Mouse (Mus musculus) gastrocnemius, postnatal 10 days (tissue): ENCODE measurements around the gene Calm1. TPM values are rescaled to one million over a fixed set of nuclear protein-coding genes. Genes with fewer than 3 reads are reported as not detected.
A peak's percentile ranks its signal among the peaks of the same experiment; 100 is the strongest.
"Not testable (repeated sequence)": the region's sequence is repeated elsewhere in the genome, so short reads cannot be mapped to it uniquely, and the experiment has no call there.

ENCODE experiments used
- DNase-seq: peaks from one replicate; pipeline ENCODE4 v3.0.0; 2021; ENCODE audit warnings: mixed read lengths
- long read RNA-seq, 2 experiments: library from polyadenylated mRNA; stranded (forward); transcript quantifications; one replicate each; pipeline ENCODE4 v2.0.0; 2021
- total RNA-seq, 2 experiments: library from RNA; stranded (reverse); gene quantifications; 2 replicates each; pipeline ENCODE4 v1.2.3; 2021

Gene Calm1
- 100 to 1,000 TPM; 360 to 362 TPM for total RNA-seq
- long read RNA-seq, experiment 1, full-length matches to known transcripts: 848 of 908 reads
- long read RNA-seq, experiment 1, partial matches to known transcripts: 7 of 908 reads
- long read RNA-seq, experiment 1, other reads (novel, unspliced or antisense): 53 of 908 reads
- long read RNA-seq, experiment 2, full-length matches to known transcripts: 879 of 929 reads
- long read RNA-seq, experiment 2, partial matches to known transcripts: 9 of 929 reads
- long read RNA-seq, experiment 2, other reads (novel, unspliced or antisense): 41 of 929 reads

DNA sequence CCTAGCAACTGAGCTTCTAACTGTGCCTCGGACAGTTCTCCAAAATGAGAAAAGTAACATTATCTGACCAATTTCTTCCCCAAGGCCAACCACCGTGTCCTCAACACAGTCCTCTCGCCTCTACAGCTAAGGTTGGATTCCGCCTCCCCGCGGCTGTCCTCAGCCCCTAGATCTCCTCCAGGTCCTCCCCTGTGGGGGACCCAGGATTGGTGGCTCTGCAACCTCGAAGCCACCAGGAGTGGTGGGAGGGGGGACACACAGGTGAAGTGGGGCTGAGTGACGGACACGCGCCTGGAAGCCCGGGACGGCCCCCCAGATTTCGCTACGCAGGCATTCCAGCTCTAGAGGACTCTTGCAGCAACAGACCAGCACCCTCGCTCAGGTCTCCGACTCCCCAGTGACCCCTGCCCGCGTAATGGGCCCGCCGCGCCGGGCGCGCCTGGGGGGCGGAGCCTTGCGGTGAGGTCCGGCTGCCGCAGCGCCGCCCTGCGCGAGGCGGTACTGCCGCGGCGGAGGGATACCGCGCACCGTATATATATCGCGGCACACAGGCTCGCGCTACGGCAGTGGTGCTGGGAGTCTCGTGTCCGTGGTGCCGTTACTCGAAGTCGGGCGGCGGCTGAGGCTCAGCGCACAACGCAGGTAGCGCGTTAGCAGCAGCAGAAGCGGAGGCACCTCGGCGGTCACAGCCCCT is at the start of gene Calm1:
Gene Calm1, plus strand, starts transcription at position 469 of the 694 bp plus-strand sequence.
- peak; percentile 96 for DNase-seq

DNA sequence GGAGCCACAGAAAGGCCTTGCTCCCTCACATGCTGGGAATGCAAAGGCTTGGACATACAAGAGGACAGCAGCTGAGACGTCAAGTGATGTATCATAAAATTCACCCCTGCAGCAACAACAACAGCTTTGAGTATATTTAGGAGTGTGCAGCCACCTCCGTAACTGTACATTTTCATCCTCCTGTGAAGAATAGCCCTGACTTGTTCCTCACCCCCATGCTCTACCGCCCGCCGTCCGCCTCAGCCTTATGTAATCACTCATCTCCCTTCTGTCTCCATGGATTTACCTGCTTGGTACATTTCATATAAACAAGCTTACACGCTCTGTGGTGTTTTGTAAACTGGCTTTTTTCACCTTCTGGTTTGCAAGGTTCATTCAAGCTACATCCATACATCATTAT is 46.8 kb upstream of the Calm1 start:
- DNase-seq: no peak

DNA sequence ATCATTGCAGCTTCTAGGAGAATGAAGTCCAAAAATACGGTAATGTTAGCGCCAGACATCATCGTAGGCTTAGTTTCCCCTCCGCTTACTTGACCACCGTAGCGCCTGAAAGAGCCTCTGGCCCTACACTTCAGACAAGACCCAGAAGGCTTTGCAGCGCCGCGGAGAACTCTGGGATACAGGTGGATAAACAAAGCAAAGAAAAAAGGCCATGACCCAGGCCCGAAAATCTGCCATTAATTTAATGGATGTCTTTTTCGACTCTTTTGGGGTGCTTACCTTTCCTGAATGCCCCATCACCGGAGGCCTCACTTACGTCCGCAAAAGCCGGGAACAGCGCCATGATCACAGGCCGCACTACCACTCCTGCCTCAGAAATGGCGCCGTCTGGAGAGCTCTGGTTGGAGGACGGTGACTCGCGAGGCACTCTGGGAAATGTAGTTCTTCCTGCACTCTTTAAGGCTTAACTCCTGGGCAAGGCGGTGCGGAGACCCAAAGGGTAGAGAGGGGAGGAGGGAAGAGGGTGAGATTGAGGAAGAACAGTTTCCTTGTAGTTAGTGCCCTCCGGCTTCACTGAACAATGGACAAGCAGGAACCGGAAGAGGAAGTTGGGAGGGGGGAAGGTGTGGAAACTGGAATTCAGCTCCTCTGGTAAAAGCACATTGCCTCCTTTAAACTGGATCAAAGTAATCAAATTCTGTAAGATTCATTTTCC is 39.8 kb upstream of the Calm1 start, which contains the start of gene Nrde2:
Gene Nrde2, minus strand, starts transcription at position 393 of the 715 bp plus-strand sequence.
- peak; percentile 80 for DNase-seq

DNA sequence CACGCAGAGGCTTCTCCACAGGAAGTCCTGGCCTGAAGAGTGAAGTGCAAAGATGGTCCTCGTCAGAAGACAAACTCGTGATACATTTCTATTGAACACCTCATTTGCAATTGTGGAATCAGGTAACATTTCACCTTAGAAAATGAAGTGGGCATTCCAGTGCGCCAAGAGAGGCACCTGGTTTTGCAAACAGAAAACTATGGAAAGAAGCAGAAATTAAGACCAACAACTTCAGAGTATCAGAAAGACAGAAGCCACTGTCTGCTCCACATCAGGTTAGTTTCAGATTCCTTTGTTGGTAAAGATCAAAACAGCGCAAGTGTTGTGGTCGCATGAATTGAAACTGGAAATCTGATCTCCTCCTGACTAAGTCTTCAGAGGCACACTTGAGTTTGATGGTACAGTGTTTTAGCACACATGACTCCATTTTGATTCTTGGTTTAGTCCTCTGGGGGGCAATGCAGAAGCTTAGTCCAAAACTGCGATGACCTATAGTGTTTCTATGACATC is 34.2 kb upstream of the Calm1 start:
- DNase-seq: no peak

DNA sequence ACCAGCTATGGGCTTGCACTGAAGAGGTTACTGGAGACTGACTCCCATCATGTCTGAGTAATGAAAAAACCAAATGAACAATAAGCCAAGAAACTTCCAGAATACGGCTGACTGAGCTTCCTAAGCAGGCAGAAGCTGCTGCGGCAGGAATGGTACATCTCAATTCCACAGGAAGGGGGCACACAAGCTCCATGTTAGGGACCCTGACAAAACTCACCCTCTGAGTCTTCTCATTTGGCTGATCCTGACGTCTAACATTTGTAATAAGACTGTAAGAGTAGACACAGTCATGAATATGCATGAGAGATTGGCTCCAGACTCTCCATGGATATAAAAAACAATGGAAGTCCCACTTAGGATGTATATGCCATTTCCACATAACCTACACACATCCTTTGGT is 33.1 kb upstream of the Calm1 start:
- DNase-seq: no peak

DNA sequence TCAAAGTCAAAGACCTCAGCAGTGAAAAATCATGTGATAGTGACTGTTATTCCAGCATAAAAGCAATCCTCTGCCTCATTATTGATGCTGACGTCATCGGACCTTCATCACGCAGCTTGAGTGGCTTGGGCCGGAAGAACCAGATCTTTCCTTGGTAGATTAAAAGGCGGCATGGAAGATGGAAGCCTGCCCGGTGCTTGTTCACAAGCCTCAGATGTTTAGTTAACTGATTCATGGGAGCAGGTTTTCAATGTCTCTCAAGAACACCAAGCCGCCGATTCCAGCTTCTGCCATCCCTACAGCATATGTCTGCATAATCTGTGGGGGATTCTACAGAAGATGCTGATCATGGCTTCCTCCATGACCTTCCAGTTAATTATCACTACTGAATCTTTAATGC is 32.3 kb upstream of the Calm1 start:
- no peak for DNase-seq

DNA sequence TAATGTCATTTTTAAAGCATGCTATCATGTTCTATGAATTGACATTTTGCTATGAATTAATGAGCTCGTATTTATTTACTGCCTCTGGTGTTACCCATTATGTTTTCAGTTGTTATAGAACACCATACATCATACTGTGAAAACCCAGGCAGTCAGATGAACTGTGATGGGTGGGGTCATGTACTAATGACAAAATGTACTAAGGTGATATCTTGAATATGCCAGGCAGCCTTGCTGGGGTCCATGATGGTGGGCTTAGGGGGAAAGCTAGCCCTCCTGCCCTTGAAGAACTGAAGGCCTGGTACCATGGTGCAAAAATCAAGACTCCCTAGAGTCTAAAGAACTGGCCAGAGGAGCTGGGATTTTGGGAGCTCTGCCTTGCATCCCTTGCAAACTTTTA is 31.7 kb upstream of the Calm1 start:
- no peak for DNase-seq

DNA sequence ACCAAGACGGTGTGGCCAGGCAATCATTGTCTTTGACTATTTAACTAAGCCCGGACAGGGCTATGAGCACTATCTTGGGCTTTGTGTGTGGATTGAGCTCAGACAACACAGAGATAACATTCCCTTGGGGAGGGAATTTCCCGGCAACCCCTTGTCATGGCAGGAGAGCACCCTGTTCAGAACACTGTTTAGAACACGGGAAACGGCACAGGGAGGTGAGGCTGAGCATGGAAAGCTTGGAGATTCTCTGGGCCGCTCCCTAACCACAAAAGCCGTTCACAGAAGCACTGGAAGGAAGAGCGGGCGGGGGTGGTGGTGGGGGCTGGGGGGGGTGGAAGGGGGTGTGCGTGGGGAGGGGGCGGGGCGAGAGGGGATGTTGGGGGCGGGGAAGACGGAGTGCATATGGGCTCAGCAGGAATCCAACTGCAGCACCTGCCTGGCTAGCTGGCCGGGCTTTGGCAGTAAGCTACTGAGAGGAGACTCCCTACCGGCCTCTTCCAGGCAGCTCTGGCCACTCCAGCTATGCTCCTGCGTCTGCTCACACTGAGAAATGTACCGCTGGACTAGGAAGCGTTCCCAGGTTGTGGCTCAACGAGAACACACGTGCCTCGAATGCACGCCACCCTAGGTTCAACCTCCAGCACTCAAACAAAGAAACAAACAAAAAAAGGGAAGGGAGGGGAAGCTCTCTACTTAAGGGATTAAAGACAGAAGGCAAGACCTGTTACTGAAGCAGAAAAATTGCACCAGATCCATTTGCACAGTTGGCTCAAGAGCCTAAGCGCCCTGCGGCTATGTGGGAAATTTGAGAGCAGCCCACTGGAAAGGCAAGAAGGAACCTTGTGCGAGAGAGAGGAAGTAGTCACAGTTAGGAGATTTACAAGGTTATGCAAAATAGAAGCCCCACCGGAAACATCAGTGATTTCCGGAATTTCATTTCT is 31.0 kb upstream of the Calm1 start:
- DNase-seq: peak; percentile 19

DNA sequence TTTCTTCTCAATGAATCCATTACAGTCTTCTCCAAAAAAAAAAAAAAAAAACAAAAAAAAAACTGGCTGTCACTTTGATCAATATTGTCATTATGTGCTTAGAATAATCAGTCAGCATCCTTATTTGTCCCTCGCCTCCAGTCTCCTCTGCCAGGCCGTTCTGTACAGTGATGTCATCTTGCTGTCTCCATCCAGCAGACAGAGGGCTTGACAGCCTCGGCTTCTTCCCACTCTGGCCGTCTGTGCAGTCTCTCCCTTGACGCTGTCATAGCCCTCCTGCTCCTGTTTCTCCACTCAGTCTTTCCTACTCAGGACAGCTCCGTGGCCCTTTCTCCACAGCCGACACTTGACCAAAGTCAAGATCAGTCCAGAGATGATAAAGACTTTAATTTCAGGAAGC is 26.8 kb upstream of the Calm1 start:
- no peak for DNase-seq

DNA sequence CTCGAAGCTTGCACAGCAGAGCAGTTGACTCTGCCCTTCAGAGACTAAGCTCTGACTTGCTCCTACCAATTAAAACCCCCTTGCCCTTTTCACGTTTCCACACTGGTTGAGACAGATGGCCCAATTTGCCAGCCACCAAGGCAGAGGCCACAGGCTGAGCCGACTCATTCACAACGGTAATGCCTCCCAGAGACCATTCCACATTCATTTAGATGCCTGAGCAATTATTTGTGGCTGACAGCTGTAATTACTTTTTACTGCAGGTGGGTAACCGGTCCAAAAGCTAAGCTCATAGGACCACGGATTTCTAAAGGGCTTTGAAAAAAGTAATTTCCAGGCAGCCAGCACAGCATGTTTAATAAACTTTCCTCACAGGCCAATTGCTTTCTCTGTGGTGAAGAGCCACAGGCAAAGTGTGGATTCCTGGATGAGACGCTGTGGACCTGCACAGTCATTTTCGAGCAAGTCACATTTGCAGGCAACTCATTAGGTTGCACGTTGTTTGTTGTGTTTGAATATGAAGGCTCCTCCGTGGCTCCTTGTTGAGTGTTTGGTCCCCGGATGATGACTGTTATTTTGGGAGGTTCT is 22.7 kb upstream of the Calm1 start:
- DNase-seq: no peak

DNA sequence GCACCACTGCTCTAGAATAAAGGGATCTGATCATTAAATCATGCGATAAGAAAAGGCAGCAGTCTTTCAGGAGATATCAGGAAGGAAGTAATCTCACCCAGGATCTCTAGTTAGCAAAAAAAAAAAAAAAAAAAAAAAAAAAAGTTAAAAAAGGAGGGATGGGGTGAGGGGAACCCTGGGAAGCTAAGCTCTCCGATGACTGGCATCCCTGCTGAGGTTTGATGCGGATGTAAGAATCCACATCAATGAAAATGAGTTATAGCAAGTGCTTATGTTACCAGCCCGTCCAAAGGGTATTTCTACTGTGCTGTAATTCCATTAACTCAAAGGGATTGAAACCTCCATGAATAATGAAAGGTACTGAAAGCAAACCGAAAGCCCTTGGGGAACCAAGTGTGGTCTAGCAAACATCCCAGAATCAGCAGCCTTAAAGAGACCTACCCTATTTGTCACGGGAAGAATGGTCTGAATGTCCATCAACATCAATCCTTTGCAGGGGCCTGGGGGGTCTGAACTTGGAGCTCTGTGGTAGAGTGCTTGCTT is 20.3 kb upstream of the Calm1 start:
- no peak for DNase-seq

DNA sequence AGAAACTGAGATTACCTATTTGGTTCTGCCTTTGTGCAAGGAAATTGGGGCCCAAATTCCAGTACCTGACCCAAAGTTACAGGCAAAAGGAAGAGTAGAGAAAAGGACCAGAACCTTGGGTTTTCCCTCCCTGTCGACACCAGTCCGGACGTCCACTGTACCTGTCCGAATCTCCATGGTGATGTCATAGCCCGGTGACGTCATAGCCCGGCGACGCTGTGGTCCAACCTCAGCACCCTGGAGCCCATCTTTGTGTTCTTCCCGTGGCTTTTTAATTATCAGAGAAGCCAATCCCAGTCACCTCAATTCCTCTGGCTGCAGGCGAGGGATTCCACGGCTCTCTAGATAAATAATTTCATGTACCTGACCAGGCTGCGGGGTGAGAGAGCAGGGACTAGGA is 18.4 kb upstream of the Calm1 start:
- DNase-seq: no peak

DNA sequence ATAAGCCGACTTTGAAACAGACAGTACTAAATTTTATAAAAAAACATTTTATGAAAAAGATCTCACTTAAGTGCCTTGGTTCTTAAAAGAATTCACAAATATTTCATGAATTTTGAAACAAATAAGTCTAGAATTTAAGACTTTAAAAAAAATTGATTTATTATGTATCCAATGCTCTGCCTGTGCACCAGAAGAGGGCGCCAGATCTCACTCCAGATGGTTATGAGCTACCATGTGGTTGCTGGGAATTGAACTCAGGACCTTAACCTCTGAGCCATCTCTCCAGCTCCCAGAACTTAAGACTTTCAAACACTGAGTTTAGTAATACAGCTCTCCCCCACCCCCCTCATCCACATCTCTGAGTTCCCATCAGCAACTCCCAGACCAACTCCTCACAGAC is 16.6 kb upstream of the Calm1 start:
- DNase-seq: no peak

DNA sequence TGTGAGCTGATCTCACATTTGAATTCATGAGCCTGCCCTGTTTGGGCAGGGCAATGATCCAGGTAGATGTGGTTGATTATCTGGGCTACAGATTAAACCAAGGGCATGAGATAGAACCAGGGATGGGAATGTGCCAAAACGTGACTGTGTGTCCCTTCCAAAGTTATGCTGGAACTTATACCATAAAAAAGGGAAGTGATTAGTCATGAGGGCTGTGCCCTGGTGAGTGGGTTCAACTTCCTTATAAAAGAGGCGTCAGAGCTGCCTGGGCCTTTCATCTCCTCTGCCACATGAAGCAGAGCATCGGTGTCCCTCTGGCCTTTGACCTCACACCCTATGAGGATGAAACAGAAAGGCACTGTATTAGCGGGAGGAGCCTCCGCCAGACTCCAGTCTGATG is 15.3 kb upstream of the Calm1 start:
- no peak for DNase-seq

DNA sequence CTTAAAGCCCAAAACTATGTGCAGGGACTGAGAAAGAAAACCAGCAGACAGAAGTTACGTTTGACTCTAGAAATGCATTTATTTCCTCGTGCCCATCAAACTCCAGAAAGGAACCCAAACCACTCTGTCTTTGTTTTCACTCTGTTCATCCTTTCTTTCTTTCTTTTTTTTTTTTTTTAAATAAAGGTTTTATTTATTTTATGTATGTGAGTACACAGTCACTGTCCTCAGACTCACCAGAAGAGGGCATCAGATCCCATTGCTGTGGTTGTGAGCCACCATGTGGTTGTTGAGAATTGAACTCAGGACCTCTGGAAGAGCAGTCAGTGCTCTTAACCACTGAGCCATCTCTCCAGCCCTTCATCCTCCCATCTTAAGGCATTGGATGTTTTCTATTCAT is 14.3 kb upstream of the Calm1 start:
- not testable (repeated sequence) for DNase-seq

DNA sequence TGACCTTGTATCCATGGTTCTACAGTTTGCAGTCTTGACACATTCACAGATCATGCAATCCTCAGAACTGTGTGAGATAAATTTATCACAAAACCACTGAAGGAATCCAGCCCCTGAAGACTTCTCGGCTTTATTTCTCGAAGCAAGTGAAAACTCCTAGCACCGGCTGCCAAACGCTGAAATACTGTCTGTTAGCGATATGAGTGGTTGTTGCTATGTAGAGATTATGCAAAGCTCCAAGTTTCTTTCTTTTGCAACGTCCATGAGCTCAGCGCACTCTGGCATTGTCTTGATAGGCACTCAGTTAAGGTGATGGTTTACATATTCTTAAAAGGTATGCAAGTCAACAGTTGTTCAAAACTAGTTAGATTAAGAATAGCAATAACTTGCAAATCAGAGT is 13.3 kb upstream of the Calm1 start:
- no peak for DNase-seq

DNA sequence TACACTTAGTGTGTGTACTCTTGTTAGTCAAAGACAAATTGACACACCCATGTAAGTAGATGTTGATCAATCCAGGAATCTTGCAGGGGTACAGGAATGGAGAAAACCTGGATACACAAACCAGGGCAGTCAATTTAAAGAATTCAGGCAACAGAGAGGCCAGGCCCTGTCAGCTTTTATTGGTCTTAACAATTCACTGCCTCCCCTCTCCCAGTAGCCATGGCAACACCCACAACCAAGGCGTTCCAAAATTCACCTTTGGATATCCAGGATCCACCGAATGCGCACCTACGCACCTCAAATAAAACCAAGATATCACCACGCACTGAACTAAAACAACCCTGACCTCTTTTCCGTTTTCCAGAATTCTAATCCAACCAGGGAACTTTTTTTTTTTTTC is 12.9 kb upstream of the Calm1 start:
- DNase-seq: no peak

DNA sequence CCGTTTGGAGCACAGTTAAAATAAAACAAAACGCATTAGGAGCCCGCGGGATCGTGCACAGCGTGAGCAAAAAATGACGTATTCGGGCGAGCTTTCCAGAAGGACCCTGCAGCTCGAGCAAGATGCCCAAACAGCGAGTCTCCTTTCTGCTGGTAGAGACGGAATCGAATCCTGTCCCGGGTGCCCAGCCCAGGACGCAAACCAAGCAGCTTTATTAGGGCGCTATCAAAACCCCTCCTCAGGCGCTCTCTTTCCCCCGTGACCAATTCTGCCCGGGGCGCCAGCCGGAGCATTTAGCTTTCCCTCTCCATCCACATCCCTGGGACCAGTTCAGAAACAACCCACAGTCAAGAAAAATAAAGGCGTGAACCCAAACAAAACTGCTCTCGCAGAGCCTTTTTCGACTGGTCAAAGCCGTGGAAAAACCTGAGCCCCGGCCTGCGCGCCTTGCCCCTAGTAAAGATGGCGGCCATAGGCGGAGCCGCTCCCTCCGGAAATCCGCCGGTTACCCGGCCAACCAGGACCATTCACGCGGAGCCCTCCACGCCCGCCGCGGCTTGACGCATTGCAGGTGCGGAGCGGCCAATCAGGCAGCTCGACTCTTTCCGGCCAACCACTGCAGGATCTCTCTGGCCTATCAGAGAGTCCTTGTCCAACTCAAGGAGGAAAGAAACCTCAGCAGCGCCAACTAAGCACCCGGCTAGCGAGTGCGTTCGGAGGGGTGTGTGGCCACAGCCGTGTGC is 12.1 kb upstream of the Calm1 start:
- peak; percentile 97 for DNase-seq

DNA sequence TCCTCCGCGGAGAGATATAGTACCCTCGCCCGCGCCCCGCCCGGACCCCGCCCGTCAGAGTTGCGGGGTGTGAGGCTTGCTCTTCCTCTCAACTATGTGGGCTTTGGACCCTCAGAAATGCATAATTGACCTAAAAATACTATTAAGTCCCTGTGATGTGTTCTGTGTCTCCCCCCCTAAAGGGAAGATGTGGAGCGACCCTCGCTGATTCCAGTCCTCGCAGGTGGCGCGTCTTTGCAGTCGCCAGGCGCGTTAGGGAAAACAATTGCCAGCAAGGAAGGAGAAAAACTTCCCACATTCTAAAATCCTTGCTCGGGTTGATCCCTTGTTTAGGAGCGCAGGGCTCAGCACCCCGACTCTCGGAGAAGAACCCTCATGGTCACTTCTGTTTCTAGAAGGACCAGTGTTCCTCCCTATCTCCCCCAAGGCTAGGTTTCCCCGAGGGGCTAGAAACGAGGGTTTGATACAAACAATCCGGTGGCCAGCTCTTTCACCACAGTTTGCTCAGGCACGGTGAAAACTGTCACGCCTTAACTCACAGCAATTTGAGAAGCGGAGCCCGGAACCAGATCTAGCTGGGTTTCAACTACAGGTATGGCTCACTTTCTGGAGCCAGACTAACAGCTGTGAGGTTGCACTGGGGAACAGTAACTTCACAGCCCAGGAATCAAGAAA is 11.3 kb upstream of the Calm1 start:
- peak; percentile 22 for DNase-seq

DNA sequence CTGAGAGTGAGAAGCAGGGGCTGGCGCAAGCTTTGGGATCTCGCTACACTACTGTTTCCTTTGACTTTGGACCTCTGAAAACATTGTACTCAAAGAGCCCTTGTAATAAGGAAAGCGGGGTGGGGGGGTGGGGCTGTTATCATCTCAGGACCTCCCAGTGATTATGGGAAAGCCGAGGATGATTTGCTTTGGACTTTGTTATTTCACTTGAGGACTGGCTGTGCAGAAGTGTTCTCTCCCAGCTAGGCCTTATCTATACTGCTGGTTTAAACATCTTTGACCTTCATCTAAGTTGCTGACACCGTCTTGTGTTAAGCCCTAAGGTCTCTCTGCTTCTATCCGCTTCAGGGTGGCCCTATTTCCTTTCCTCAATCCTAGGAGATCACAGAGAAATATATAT is 8.4 kb upstream of the Calm1 start:
- DNase-seq: no peak
